Mouse (Mus musculus) cerebellum, postnatal 14 days (tissue): ENCODE data around the gene Slc25a10.

Source experiments
- DNase-seq, 2 experiments: peaks; one replicate each; pipeline ENCODE4 v3.0.0; 2021; ENCODE audit warnings: mixed read lengths in 2 of 2

The Slc25a10 gene

GRCm38 (mm10) chr11:120491317-120492023, at the start of gene Slc25a10:
Slc25a10 (plus strand) TSS chr11:120491840.
- peak; percentile 88 to 89 for DNase-seq

- DNase-seq: no peak
Observed at GRCm38 (mm10) chr11:120442344-120442743, 49.3 kb upstream of the Slc25a10 start, which contains the start of gene Tspan10. Tspan10 (plus strand) TSS chr11:120442644.

GRCm38 (mm10) chr11:120442765-120443280, 48.8 kb upstream of the Slc25a10 start:
- DNase-seq: no peak

- no peak for DNase-seq
Observed at GRCm38 (mm10) chr11:120444106-120444505, 47.5 kb upstream of the Slc25a10 start.

- DNase-seq: no peak
Observed at GRCm38 (mm10) chr11:120445475-120445874, 46.2 kb upstream of the Slc25a10 start.

GRCm38 (mm10) chr11:120447179-120447578, 44.5 kb upstream of the Slc25a10 start:
- DNase-seq: no peak

- DNase-seq: no peak
Observed at GRCm38 (mm10) chr11:120452246-120452645, 39.4 kb upstream of the Slc25a10 start.

- no peak for DNase-seq
Observed at GRCm38 (mm10) chr11:120453306-120453705, 38.3 kb upstream of the Slc25a10 start, which contains the start of gene Pde6g. Pde6g (minus strand) TSS chr11:120453500.

- DNase-seq: no peak
Observed at GRCm38 (mm10) chr11:120454965-120455364, 36.7 kb upstream of the Slc25a10 start.

GRCm38 (mm10) chr11:120455413-120455812, 36.2 kb upstream of the Slc25a10 start:
- no peak for DNase-seq

- DNase-seq: no peak
Observed at GRCm38 (mm10) chr11:120457370-120457769, 34.3 kb upstream of the Slc25a10 start.

- peak; percentile 79 to 84 for DNase-seq
Observed at GRCm38 (mm10) chr11:120457772-120458751, 33.6 kb upstream of the Slc25a10 start, which contains the start of the genes Oxld1 and Ccdc137. Oxld1 (minus strand) TSS chr11:120458068. Ccdc137 (plus strand) TSS chr11:120458115.

GRCm38 (mm10) chr11:120458847-120459597, 32.6 kb upstream of the Slc25a10 start:
- DNase-seq: peak in 1 of 2 experiments; percentile 28

GRCm38 (mm10) chr11:120463536-120463935, 28.1 kb upstream of the Slc25a10 start:
- no peak for DNase-seq

GRCm38 (mm10) chr11:120464365-120464764, 27.3 kb upstream of the Slc25a10 start:
- no peak for DNase-seq

GRCm38 (mm10) chr11:120465521-120465920, 26.1 kb upstream of the Slc25a10 start:
- DNase-seq: no peak

GRCm38 (mm10) chr11:120467051-120467735, 24.4 kb upstream of the Slc25a10 start, which contains the start of gene Arl16:
Arl16 (minus strand) TSS chr11:120467607.
- peak; percentile 94 to 96 for DNase-seq

GRCm38 (mm10) chr11:120467736-120468092, 23.9 kb upstream of the Slc25a10 start:
- DNase-seq: no peak

GRCm38 (mm10) chr11:120472052-120472451, 19.6 kb upstream of the Slc25a10 start:
- no peak for DNase-seq

GRCm38 (mm10) chr11:120483448-120483934, 8.1 kb upstream of the Slc25a10 start:
- DNase-seq: no peak

- DNase-seq: peak; percentile 88 to 91
Observed at GRCm38 (mm10) chr11:120484265-120484981, 7.2 kb upstream of the Slc25a10 start, which contains the start of gene Mrpl12. Mrpl12 (plus strand) TSS chr11:120484613.
